Mouse (Mus musculus) cortical plate, adult 2 months (tissue): ENCODE data around the gene Atf3.

Experiments used
- CTCF ChIP-seq: fragments of 200-500 bp; IDR thresholded peaks from 2 replicates; pipeline ENCODE4 v1.5.1; 2011; ENCODE audit warnings: mild to moderate bottlenecking, control low read depth, low read length; ENCODE audit not compliant: insufficient read depth; ENCODE audit errors: extremely low read depth
- POLR2A ChIP-seq: fragments of 200-500 bp; IDR thresholded peaks from 2 replicates; pipeline ENCODE4 v1.6.1; 2011; ENCODE audit warnings: mild to moderate bottlenecking, low read length, control low read depth; ENCODE audit not compliant: insufficient read depth; ENCODE audit errors: extremely low read depth

DNA sequence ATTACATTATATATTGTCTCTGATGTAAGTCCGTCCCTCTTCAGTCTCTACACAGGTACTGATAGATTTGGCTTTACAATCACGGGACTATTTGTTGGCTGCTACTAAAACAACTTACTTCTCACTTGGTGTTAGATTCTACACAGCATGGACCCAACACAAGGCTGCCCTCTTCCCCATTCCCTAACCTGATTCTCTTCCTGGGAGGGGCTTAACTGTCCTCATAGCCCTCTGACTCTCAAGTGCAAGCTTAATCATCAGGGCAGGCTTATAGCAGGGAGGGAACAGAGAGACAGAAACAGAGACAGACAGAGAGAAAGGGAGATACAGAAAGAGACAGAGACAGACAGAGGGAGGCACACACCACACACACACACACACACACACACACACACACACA lies 86.1 kb downstream of the Atf3 start:
- no peak for TF ChIP-seq POLR2A
- no peak for TF ChIP-seq CTCF
